Mouse (Mus musculus): ENCODE data around the gene Capn12.

The Capn12 gene

DNA sequence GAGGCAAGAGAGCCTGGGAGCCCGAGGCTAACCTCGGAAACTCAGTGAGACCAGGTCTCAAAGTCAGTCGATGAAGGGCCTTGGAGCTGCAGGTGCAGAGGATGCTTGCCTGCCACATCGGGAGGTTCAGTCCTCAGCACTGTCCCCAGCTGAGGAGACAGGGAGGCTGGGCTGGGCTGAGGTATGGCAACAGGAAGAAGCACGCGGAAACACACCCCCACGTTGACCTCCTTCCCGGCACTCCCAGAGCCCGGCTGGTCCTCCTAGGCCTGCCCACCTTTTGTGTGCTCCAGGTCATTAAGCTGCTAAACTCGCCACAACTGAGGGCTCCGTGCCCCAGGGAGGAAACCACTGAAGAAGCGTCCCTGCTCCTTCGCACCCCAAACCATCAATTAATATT, at the start of gene Capn12:
TSS of gene Capn12 (plus strand) at position 224 of the 400 bp plus-strand sequence.
- DNase-seq (ENCODE audit: low spot score in 2 of 2) = no peak

DNA sequence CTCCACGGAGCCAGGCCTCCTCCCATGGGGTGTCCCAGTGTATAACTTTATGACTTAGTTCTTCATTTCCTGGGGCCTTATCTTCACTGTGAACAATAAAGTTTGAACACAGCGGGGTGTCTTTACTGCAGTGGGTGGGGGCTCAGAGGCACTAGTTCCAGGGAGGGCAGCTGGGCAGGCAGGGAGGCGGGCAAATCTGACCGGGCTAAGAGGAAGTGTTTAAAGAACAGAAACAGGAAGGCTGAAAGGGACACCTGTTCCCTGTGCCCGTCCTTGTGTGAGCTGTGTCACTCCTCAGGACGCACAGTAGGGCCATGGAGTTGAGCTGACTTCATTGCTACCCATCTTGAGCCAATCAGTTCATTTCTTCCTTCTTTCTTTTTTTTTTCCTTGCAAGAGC, 49.1 kb upstream of the Capn12 start:
- no peak for DNase-seq (ENCODE audit: low spot score in 2 of 2)

DNA sequence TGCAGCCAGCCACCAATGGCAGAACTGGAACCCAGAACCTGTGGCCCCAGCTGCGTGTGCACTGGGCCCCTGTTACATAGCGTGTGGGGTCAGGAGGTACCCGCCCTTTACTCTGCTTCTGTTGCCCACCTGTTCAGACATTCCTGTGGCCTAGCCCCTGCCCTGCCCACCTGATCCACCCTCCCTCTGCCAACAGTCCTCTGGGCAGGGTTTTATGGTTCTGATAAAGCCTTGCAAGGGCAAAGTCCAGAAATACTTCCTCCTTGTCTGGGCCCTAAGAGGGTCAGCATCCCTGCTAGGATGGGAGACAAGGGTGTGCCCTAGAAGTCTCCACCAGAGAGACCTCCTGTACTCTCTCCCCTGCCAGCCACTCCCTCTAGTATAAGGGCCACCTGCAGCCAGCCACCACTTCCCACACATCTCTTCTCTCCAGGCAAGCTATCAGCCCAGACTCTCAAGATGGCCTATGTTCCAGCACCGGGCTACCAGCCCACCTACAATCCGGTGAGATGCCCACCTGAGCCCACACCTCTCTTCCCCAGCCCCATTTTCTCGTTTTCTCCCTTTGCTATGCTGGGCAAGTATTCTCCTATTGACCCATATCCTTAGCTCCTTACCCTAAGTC, 47.4 kb upstream of the Capn12 start, which contains the start of gene Lgals4:
TSS of gene Lgals4 (plus strand) at position 132 of the 625 bp plus-strand sequence.
- no peak for DNase-seq (ENCODE audit: low spot score in 2 of 2)

DNA sequence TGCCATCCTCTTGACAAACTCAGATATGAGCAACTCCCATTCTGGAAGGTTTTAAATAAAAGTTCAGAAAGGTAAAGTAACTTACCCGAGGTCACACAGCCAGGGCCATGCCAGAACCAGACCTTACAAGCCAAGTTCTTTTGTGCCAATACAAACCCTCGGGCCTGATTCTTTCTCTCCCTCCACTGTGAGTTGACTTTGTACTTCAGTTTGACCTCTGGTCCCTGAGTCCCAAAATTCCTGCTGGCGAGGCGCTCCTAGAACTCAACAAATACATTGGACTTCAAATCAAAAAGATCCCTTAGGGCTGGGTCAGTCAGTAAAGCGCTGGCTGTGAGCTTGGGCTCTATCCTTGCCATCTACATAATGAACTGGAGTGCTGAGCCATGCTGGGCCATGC, 44.3 kb upstream of the Capn12 start:
- no peak for DNase-seq (ENCODE audit: low spot score in 2 of 2)

DNA sequence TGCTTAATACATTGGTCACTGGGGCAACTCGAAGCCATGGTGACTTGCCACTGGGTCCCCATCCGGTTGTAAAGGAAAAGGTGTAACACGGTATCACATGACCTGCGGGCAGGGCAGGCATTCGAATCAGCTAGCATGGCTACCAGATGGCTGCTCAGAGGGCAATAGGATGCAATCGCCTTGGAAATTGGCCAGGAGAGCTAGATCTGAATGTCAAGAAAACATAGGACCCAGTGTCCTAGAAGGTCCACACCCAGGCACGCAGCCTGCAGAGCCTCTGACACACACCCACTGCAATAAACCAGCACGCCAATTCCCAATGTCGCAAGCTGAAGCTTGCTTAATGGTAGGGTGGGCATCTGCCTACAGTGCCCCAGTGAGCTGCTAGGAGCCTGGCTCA, 42.9 kb upstream of the Capn12 start:
- DNase-seq (ENCODE audit: low spot score in 2 of 2) = no peak

DNA sequence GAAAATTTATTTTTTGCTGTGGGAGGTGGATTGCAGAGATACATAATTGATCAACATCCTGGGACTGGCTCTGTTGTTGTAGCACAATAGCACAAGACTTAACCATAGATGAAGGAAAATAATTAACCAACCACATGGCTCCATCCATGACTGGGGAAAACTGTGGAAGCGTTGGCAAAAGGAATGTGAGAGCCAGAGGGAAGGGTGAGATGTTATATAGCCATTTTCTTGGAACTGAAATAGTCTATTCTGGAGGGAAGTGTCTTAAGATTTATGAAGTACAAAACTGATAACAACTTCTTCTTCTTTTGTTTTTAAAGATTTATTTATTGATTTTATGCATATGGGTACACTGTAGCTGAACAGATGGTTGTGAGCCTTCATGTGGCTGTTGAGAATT, 33.9 kb upstream of the Capn12 start:
- DNase-seq (ENCODE audit: low spot score in 2 of 2) = no peak

DNA sequence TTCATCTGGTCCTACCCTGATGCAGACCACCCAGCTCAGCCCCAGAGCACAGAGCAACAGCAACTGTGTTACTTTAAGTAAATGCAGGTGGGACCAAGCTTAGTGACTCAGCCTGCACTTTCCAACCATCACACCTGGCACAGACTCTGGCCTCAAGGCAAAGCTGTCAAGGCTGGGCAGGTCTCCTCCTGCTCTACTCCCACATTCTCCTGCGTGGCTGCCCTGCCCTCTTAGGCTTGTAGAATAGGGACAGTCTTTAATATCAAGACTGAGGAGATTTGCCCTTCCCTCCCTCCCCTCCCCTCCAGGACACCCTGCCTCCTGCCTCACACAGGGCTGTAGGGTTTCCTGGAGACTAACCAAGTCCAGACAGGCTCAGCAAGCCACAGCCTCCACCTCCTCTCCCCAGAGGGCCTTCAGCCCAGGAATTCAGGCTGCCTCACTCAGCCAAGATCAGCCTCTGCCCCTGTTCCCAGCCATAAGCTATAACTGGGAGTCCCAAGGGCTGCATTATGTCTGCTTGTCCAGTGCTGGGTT, 31.5 kb upstream of the Capn12 start:
- no peak for DNase-seq (ENCODE audit: low spot score in 2 of 2)

DNA sequence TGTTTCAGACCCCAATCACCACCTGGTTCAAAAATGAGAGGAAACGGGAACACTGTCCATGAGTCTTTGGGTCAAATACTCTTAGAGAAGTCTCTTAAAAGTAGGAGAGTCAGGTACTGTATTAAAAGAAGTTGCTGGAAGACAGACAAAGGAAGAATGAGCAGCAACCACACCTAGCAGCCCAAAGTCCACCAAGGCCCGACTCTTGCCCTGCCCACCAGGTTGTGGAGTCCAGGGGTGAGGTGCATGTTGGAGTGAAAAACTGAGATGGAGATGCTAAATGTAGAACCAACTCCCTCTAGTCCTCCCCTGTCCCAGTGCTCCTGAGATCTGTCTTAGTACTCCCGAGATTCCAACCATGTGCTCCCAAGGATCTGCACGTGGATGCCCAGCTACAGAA, 30.6 kb upstream of the Capn12 start:
- DNase-seq (ENCODE audit: low spot score in 2 of 2) = no peak

DNA sequence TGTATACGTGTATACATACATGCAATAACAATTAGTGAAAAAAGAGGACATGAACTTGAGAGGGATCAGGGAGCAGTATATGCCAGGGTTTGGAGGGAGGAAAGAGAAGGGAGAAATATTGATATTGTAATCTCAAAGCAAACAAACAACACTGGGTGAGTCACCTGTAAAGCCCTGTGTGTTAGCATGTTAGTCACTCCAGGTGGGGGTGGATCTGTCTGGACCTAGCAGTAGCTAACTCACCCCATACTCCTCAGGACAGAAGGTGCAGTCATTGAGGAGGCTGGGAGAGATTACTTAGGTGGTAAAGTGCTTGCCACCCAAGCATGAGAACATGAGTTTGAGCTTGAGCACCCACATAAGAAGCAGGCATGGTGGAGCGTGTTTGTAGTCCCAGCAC, 21.3 kb upstream of the Capn12 start:
- DNase-seq (ENCODE audit: low spot score in 2 of 2) = no peak

DNA sequence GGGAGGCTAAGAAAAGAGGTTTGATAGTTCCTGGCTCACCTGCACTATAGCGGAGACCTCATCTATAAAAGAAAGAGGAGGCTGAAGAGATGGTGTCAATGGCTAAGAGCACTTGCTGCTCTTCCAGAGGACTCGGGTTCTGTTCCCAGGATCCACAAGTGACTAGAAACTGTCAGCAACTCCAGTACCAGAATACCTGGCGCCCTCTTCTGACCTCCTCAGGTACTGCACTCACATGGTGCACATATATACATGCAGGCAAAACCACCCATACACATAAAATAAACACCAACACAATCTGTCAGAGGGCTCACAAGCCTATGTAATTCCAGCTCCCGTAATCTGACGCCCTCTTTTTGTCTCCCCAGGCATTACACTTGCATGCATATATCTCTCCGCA, 20.3 kb upstream of the Capn12 start:
- no peak for DNase-seq (ENCODE audit: low spot score in 2 of 2)

DNA sequence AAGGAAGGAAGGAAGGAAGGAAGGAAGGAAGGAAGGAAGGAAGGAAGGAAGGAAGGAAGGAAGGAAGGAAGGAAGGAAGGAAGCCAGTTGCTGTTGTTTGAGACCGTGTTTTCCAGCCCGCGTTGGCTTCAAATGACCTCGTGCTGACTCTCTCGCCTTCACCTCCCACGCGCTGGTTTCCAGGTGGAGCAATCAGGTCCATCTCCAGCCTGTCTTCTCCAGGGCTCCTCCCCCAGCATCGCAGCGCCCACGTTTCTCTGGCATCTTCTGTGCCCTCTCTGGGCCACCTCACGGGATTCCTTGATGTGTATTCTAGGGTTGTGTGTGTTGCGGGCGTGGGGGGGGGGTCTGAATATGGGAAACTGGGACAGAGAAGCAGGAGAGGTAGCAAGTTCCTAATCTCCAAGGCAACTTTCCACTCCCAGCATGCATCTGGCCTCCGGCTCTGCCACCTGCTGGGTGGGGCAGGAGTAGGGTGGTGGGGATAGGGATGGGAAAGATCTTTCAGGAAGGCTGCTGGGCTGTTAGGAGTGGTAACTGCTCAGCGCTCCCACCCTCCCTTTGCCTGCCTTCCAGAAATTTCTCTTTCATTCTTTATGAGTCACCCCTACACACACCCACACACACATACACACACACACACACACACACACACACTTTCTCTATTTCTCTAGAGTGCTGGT, 18.3 kb upstream of the Capn12 start:
- DNase-seq (ENCODE audit: low spot score in 2 of 2) = peak; percentile 56 to 64

DNA sequence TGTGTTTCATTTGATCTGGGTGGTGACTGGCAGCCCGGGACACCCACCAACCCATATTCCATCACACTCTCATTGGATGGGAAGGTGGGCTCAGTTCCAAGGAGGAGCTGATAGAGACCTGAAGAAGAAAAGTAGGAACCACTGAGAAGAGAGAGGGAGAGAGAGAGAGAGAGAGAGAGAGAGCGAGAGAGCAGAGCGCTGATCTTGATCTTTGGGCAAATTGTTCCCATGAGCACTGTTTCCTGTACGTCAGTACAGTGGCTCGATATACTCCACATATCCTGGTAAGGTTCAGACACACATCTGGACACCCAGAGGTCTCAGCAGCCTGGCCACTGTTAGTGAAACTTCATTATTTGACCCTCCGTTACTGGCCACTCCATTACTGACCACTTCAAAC, 17.7 kb upstream of the Capn12 start, which contains the start of gene Lgals7:
TSS of gene Lgals7 (plus strand) at position 314 of the 400 bp plus-strand sequence.
- DNase-seq (ENCODE audit: low spot score in 2 of 2) = no peak

DNA sequence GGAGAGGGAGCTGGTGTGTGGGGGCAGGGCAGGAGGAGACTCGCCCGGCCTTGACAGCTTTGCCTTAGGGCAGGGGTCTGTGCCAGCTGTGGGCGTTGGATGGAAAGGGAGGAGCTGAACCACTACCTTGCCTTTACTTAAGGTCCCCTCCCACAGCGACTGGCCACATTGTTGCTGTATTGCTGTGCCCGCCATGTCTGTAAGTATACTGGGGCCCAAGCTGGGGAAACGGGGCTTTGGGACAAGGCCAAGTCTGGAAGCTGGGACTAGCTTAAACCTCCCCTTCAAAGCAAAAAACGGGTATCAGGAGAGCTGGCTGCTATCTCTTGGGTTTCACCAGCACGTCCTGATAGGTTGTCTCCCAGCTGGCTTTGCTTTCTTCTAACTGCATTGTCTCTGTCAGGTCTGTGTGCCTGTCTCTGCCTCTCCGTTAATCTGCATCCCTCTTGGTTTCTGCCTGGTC, 16.9 kb upstream of the Capn12 start:
- no peak for DNase-seq (ENCODE audit: low spot score in 2 of 2)

DNA sequence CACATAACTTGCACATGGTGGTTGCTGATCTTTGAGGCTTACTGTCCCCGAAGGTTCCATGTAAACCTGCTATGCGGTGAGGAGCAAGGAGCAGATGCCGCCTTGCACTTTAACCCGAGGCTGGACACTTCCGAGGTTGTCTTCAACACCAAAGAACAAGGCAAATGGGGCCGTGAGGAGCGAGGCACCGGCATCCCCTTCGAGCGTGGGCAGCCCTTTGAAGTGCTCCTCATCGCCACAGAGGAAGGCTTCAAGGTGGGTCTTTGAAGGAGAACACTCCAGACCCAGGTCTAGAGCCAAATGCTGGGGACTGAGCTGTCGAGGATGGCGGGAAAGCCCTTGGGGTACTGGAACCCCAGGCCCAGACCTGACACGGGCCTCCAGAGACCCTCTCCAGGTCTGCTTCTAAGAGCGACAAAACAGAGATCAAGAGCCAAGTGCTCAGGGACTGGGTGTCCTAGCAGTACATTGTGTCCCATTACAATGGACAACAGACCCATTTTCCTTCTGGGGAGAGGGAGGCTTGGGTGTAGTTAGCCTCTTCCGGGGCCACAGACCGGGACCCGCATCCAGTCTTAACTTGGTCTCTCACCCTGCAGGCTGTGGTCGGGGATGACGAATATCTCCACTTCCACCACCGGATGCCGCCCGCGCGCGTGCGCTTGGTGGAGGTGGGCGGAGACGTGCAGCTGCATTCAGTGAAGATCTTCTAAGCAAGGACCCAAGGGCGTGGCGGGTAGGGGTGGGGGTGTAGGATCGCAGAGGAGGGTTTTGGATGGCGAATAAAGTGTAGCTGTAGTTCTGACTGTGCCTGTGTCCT, 15.5 kb upstream of the Capn12 start:
- DNase-seq (ENCODE audit: low spot score in 2 of 2) = peak; percentile 90 to 92

DNA sequence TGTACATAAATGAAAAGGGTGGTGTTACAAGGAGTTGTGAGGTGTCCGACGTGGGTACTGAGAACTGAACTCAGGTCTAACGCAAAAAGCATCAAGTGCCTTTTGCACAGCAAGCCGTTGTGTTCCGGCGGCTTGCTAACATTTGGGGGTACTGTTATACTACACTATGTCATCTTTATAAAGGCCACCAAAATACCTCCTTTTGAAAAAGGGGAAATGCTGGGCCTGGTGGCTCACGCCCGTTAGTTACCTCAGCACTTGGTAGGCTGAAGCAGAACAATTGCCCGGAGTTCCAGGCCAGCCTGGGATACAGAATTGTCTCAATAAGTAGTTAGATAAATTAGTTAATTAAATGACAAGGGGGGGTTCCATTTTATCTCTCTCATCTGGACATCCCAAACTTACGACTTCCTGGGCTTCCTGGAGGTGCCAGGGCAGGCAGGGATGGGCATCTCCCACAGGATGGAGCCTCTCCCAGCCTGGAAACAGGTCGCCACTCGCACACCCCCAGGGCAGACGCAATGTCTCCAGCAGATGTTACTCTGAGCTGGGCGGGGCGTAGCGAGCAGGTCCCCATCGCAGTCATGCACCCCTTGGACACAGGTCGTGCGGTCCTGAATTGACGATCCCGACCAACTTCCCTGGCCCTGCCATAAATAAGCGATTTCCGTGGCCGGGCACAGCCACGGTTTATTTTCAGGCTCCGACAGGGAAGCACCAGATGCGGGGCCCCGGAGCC, 14.3 kb upstream of the Capn12 start:
- DNase-seq (ENCODE audit: low spot score in 2 of 2) = no peak

DNA sequence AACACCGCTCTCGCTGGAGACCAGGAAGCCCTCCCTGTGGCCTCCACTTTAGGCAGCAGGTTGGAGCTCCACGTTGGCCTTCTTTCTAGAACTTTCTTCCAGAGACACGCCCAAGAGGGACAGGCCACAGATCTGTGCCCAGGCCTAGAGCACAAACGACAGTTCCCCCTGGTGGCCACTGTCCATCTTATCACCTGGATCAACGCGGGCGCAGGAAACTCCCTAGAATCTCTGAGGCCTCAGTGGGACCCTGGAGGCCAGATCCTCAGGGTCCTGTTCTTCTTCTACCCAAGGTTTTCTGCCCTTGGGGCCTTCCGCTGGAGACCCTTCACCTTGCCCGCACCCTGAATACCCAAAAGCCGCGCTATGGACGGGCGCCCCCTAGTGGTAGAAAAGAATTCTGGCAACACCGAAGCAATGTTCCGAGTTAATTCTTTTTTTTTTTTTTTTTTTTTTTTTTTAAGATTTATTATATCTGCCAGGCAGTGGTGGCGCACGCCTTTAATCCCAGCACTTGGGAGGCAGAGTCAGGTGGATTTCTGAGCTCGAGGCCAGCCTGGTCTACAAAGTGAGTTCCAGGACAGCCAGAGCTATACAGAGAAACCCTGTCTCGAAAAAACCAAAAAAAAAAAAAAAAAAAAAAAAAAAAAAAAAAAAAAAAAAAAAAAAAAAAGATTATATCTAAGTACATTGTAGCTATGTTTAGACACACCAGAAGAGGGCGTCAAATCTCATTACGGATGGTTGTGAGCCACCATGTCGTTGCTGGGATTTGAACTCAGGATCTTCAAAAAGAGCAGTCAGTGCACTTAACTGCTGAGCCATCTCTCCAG, 13.5 kb upstream of the Capn12 start:
- DNase-seq (ENCODE audit: low spot score in 2 of 2) = peak; percentile 63 to 69

DNA sequence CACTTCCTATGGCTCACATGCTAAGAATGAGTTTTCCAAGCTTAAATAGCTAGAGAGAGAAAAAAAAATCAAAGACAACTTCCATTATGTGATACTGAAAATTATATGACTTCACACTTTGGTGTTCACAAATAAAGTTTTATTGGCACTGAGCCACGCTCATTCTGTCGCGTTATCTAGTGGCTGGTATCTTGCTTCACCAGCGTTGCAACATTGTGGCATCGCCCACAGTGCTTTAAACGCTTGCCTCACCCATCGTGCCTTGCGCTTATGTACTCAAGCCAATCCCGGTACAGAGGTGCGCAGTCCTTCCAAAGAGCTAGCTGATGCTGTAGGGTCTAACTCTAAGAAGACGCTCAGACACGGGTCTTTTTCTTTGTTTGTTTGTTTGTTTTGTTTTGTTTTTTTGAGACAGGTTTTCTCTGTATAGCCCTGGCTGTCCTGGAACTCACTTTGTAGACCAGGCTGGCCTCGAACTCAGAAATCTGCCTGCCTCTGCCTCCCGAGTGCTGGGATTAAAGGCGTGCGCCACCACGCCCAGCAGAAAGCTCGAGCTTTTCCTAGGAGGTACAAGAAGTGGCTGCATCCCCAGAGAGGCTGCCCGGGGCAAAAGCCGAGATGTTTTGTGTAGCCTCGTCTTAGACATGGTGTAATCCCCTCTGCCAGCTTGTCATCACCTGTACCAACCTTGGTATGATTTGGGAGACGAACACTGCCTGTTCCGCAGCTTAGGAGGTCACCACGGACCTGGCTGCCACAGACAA, 10.1 kb upstream of the Capn12 start:
- DNase-seq (ENCODE audit: low spot score in 2 of 2) = no peak

DNA sequence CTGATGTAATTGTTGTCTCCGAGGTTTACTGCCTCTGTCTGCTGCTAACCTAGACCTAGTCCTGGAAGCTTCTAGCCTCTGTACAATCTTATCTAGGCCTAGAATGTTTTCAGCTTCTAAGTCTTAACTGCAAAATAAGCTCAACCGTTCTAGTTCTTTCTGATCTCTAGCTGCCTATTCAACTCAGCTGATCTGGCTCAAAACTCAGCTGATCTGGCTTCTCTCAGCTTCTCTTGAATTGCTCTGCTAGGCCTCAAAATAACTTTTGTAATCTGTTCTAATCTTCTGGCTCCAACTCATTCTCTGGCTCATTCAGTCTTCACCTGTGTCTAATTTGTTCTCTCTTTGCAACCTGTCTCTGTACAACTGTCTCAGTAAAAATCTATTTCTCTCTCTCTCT, 6.7 kb upstream of the Capn12 start:
- DNase-seq (ENCODE audit: low spot score in 2 of 2) = no peak

DNA sequence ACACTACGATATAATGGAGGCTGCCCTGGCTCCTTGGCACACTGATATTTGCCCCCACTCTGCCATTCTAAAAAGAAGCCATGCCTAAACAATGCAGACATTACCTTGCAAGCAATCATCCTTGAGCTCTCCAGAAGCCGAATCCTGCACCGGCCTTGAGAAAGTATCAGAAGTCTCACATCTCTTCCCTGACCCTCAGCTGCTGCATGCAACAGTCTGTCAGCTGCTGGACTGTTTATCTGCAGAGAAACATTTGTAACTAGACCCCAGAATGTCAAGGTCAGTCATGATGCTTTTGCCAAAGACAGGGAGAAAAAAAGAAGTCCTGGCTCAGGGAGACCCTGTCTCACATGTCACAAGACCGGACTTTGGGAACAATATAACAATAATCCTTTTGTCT, 5.1 kb upstream of the Capn12 start:
- no peak for DNase-seq (ENCODE audit: low spot score in 2 of 2)

DNA sequence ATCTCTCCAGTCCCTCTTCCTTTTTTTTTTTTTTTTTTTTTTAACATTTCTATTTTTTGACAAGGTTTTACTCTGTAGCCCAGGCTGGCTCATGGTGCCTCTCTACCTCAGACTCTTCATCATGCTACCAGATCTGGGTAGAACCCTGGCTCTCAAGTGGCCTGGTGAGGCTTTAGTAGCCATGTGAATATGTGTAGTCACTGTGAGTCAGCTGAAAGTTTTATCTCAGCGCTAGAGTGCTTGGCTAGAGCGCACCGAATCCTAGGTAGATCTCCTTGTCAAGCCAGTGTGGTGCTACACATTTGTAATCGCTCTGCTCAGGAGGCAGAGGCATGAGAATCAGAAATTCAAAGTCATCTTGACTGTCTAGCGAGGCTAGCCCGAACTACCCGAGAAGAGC, 4.1 kb upstream of the Capn12 start:
- DNase-seq (ENCODE audit: low spot score in 2 of 2) = no peak
